Mouse (Mus musculus) forebrain, postnatal 0 days (tissue): ENCODE measurements around the gene Acsf2. TPM values are rescaled to one million over a fixed set of nuclear protein-coding genes. Genes with fewer than 3 reads are reported as not detected.

Experiments used
- ATAC-seq: fragments of 200-750 bp; cut with Nextera tagmentation; 2 replicates; pipeline ENCODE4 v1.8.0; 2017; ENCODE audit warnings: mild to moderate bottlenecking, moderate library complexity
- DNase-seq: peaks from one replicate; pipeline ENCODE4 v3.0.0-alpha.2; 2015
- H3K27ac ChIP-seq: fragments of 300-500 bp; sonication (generic); 2 replicates; pipeline ENCODE4 v1.5.1; 2014; ENCODE audit warnings: low read depth, mild to moderate bottlenecking, antibody characterized with exemption, low read length, moderate library complexity, mixed read lengths
- H3K27me3 ChIP-seq: fragments of 300-500 bp; sonication (generic); 2 replicates; pipeline ENCODE4 v1.6.1; 2014; ENCODE audit warnings: mild to moderate bottlenecking, low read length, mixed read lengths; ENCODE audit not compliant: insufficient read depth
- H3K36me3 ChIP-seq: fragments of 300-500 bp; sonication (generic); 2 replicates; pipeline ENCODE4 v1.6.1; 2014; ENCODE audit warnings: mild to moderate bottlenecking, moderate library complexity; ENCODE audit not compliant: insufficient read depth
- H3K4me1 ChIP-seq: fragments of 300-500 bp; sonication (generic); 2 replicates; pipeline ENCODE4 v1.6.1; 2014; ENCODE audit warnings: antibody characterized with exemption; ENCODE audit not compliant: insufficient read depth
- H3K4me2 ChIP-seq: fragments of 300-500 bp; sonication (generic); 2 replicates; pipeline ENCODE4 v1.6.1; 2014; ENCODE audit warnings: low read depth, mild to moderate bottlenecking, moderate library complexity
- H3K4me3 ChIP-seq: fragments of 300-500 bp; sonication (generic); 2 replicates; pipeline ENCODE4 v1.5.1; 2014; ENCODE audit warnings: low read depth, low read length, mixed read lengths
- H3K9ac ChIP-seq: fragments of 300-500 bp; sonication (generic); 2 replicates; pipeline ENCODE4 v1.6.1; 2014; ENCODE audit warnings: mild to moderate bottlenecking
- H3K9me3 ChIP-seq: fragments of 300-500 bp; sonication (generic); 2 replicates; pipeline ENCODE4 v1.6.1; 2016; ENCODE audit warnings: low read length
- CTCF ChIP-seq: sonication (generic); IDR thresholded peaks from 2 replicates; pipeline ENCODE4 v1.5.1; 2016; ENCODE audit warnings: antibody characterized with exemption, control low read depth, low read depth
- WGBS: fragments of 180-500 bp; shearing (Covaris S2); extraction: QIAGEN DNeasy Blood & Tissue Kit; methylation state at CpG from one replicate; pipeline ENCODE4 v1.1.7; 2014; 5-methylcytosine and 5-hydroxymethylcytosine counted together
- polyA plus RNA-seq: library from polyadenylated mRNA; unstranded; fragments of >200 nt; fragmentation: Nextera tagmentation; extraction: Ambion mirVana; gene quantifications from 2 replicates; pipeline ENCODE4 v1.2.1, GENCODE M21; 2015
- total RNA-seq: library from RNA; depleted of rRNA; stranded (reverse); fragments of >200 nt; gene quantifications from 2 replicates; pipeline ENCODE4 v1.2.3, GENCODE M21; 2014

Acsf2 gene
- total and polyA plus RNA-seq, 2 experiments from 2014 or later: 1.6 to 4.3 TPM

DNA sequence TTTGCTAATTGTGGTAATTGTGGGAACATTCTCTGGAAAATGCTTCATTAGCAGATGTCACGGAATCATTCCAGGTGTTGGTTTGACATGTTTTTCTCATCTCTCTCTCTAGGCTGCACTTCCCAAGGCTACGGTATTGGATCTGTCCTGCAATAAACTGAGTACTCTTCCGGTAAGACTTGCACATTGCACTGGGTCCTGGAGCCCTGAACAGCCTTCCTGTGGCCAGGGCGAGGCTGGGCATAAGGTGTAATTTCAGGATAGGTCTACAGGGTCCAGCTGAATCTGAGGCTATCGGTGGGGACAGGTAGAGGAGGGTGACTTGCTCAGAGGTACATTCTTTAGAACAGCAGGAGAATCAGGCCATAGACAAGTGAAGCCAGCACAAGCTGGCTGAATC lies 30.3 kb upstream of the Acsf2 start:
- ATAC-seq: no peak
- 93% methylated on average over 5 of the region's 5 CpGs for WGBS
- no peak for TF ChIP-seq CTCF
- Histone ChIP-seq H3K9ac (no peak overlapping the region), H3K4me1 (no peaks in the 10 kb centered on the region; the same call in 1 of the 2 replicates), H3K9me3 (no peaks in the 10 kb centered on the region), H3K4me2 (no peak overlapping the region), H3K4me3 (no peak overlapping the region), H3K27ac (no peak overlapping the region), H3K36me3 (peaks cover 46% of the 10 kb centered on the region), H3K27me3 (no peaks in the 10 kb centered on the region)
- DNase-seq: no peak

DNA sequence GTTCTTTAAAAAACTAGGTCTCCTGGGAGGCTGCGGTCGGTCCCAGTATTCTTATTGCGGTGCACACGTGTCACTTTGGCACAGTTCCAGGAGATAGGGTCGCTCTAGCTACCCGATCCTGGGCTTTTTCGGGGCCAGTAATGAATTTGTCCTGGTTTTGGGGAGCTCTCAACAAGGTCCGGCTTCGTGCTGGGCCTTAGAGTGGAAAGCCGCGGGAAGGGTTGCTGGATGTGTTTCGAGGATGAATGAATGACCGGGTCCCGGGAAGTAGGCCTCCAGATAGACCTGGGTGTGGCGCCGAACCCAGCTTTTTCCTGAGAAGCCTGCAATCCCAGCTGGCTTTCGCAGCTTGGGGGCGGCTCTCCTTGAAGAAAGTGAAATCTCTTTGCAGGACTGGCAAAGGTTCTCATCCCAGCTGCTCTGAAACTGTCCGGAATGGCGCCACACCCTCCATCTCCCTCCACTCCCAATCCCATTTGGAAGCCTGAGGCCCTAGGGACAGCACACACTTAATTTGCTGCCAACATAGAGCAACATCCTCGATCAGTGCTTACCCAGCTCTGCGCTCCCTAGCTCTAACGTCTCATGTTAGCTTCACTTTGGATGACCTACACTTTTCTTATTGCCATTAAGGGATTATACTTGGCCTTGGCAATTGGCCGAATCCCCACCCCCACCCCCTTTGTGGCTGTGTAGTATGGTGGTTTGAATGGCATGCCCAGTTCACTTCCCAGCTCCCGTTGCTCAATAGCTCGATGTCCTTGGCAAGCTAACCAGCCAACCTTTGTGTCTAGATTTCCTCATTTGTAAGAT lies 28.7 kb upstream of the Acsf2 start:
- H3K9ac ChIP-seq: peak overlapping the region; percentile 78
- DNase-seq (peak; percentile 64), ATAC-seq (peak; percentile 21)
- peak overlapping the region; percentile 73 for H3K27ac ChIP-seq
- H3K4me1 ChIP-seq: no peaks in the 10 kb centered on the region; the same call in 1 of the 2 replicates
- no peaks in the 10 kb centered on the region for H3K9me3 ChIP-seq
- 8% methylated on average over 26 of the region's 26 CpGs for WGBS
- no peak for TF ChIP-seq CTCF
- H3K4me3 ChIP-seq: peak overlapping the region; percentile 85
- peak overlapping the region; percentile 77 for H3K4me2 ChIP-seq
- no peaks in the 10 kb centered on the region for H3K27me3 ChIP-seq
- peaks cover 31% of the 10 kb centered on the region for H3K36me3 ChIP-seq

DNA sequence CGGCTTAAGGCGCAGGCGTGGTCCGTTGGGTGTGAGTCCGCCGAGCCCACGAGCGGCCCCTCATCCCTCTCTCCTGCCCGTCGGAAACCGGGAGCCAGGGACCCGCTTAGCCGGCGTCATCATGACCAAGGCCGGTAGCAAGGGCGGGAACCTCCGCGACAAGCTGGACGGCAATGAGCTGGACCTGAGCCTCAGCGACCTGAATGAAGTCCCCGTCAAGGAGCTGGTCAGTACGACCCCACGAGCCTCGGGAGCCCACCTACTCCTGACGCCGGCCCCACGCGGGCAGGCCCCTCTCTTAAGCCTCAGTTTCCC lies 28.2 kb upstream of the Acsf2 start:
- Histone ChIP-seq H3K27ac (peak overlapping the region; percentile 73), H3K9me3 (no peaks in the 10 kb centered on the region), H3K9ac (peak overlapping the region; percentile 78), H3K4me2 (peak overlapping the region; percentile 77), H3K36me3 (peaks cover 25% of the 10 kb centered on the region), H3K4me3 (peak overlapping the region; percentile 85), H3K27me3 (no peaks in the 10 kb centered on the region), H3K4me1 (no peaks in the 10 kb centered on the region; the same call in 1 of the 2 replicates)
- peak; percentile 66; the same call in 1 of the 2 replicates for ATAC-seq
- no peak for DNase-seq
- 4% methylated on average over 27 of the region's 28 CpGs for WGBS
- no peak for TF ChIP-seq CTCF

DNA sequence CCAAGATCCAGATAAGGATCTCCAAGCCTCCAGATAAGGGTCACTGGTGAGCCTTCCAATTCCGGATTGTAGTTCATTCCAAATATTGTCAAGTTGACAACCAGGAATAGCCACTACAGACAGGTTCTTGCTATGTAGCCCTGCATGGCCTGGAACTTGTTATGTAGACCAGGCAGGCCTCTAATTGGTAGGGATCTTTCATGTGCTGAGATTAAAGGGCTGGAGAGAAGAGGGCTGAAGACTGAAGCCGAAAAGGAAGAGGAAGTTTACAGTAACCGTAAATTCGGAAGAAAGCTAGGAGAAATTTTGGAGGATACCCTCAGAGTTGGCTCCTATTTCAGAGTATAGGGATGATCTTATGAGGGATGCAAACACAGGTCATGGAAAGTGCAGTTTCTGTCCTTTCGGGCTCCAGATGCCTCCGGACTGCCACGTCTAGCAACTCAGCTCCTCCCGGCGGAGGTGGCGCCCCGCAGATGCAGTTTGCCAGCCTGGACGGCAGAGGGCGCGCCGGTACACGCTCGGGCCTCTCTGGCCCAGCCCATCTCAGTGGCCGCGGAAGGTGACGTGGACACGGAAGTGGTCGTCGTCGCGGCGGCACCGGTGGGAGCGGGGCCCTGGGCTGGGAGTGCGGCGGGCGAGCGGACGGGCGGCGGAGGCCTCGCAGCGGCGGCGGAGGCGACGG lies 27.7 kb upstream of the Acsf2 start, which contains the start of gene Lrrc59:
Gene Lrrc59 (plus strand): TSS at position 569 of the 685 bp plus-strand sequence.
- TF ChIP-seq CTCF: peak; percentile 98
- H3K9ac ChIP-seq: peak within 1 kb of the TSS; percentile 78
- no peaks in the 10 kb centered on the region; the same call in 1 of the 2 replicates for H3K4me1 ChIP-seq
- DNase-seq (peak; percentile 94), ATAC-seq (peak; percentile 99)
- H3K9me3 ChIP-seq: no peaks in the 10 kb centered on the region
- peak within 1 kb of the TSS; percentile 85 for H3K4me3 ChIP-seq
- peak within 1 kb of the TSS; percentile 77 for H3K4me2 ChIP-seq
- WGBS: 7% methylated on average over 31 of the region's 41 CpGs
- H3K27me3 ChIP-seq: no peaks in the 10 kb centered on the region
- peaks cover 20% of the 10 kb centered on the region for H3K36me3 ChIP-seq
- H3K27ac ChIP-seq: peak within 1 kb of the TSS; percentile 73

DNA sequence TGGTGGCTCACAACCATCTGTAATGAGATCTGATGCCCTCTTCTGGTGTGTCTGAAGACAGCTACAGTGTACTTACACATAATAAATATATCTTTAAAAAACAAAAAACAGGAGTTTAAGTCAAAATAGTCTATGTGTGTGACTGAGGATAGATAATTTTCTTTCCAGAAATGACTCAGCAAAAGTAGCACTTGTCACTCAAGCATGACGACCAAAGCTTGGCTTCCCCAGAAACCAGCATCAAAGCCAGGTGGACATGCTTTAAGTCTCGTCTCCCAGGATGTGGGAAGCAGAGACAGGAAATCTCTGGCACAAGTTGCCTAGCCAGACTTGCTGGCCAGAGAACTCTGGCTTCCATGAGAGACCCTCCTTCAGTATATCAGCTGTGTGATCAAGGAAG lies 20.5 kb upstream of the Acsf2 start:
- no peaks in the 10 kb centered on the region for H3K27me3 ChIP-seq
- DNase-seq (no peak), ATAC-seq (no peak)
- no peaks in the 10 kb centered on the region for H3K36me3 ChIP-seq
- H3K27ac ChIP-seq: no peak overlapping the region
- no peak overlapping the region for H3K9ac ChIP-seq
- H3K9me3 ChIP-seq: no peaks in the 10 kb centered on the region
- 72% methylated on average over 2 of the region's 2 CpGs for WGBS
- H3K4me1 ChIP-seq: no peaks in the 10 kb centered on the region
- TF ChIP-seq CTCF: no peak
- H3K4me2 ChIP-seq: no peak overlapping the region
- no peak overlapping the region for H3K4me3 ChIP-seq

DNA sequence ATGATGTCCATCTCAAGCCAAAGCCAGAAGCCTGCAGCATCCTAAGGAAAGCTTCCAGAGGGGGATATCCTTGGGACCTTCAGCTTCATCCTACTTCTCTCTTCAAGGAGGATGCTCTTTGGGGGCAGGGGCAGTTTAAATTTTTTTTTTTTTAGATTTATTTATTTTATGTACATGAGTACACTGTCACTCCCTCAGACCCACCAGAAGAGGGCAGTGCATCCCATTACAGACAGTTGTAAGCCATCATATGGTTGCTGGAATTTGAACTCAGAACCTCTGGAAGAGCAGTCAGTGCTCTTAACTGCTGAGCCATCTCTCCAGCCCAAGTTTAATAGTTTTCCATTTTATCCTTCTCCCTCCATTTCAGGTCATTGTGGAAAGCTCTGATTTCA lies 19.8 kb upstream of the Acsf2 start:
- no peak for TF ChIP-seq CTCF

More for the DNA sequence above, 19.8 kb upstream of the Acsf2 start:
- H3K4me3 ChIP-seq: no peak overlapping the region
- no peaks in the 10 kb centered on the region for H3K9me3 ChIP-seq
- ATAC-seq (no peak), DNase-seq (no peak)
- H3K4me2 ChIP-seq: no peak overlapping the region
- H3K36me3 ChIP-seq: no peaks in the 10 kb centered on the region
- no peaks in the 10 kb centered on the region for H3K27me3 ChIP-seq
- no peaks in the 10 kb centered on the region for H3K4me1 ChIP-seq
- H3K27ac ChIP-seq: no peak overlapping the region
- H3K9ac ChIP-seq: no peak overlapping the region
